Mouse (Mus musculus): Measurements from ENCODE around the gene Atl1.
A peak's percentile ranks its signal among the peaks of the same experiment; 100 is the strongest.

Gene Atl1

DNA sequence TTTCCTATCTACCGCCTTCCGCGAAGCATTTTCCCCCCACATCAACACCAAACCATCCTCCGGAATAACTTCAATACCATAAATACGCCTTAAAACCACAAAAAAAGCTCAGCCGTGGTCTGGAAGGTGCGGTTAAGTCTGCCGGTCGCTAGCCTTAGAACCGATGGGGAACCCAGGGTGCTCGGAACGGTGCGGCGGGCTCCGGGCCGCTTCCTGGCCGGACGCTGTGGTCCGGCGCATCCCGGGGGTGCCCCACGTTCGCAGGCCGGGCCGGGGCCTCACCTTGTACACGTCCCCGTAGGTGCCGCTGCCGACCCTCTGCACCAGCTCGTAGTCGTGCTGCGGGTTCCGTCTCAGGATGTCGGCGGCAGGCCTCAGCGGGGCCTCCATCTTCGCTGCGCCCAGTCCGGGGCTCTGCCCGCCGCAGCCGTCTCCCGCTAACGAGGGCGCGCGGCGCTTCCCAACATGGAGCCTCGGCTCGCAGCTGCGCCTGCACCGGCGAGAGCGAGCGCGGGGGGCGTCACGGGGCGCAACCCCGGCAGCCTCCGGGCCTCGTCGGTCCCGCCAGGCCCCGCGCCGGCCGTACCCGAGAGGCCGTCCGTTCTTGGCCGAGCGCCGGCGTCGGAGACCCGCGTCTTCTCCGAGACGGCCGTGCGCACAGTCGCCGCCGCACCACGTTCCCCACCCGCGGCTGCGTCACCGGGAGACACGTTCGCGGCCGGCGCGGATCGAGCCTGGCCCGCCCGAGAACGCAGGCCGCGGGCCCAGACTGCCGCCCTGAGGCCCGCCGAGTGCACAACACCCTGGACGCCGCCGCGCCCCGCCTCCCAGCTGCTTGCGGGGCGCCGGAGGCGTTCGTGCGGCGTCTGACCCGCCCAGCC, at the start of gene Atl1, which contains the start of gene Map4k5:
TSS of gene Atl1 (plus strand) at position 244 of the 881 bp plus-strand sequence.
TSS of gene Map4k5 (minus strand) at position 830 of the 881 bp plus-strand sequence.
- peak; percentile 89 to 91 for DNase-seq (ENCODE audit: low spot score in 2 of 2)

DNA sequence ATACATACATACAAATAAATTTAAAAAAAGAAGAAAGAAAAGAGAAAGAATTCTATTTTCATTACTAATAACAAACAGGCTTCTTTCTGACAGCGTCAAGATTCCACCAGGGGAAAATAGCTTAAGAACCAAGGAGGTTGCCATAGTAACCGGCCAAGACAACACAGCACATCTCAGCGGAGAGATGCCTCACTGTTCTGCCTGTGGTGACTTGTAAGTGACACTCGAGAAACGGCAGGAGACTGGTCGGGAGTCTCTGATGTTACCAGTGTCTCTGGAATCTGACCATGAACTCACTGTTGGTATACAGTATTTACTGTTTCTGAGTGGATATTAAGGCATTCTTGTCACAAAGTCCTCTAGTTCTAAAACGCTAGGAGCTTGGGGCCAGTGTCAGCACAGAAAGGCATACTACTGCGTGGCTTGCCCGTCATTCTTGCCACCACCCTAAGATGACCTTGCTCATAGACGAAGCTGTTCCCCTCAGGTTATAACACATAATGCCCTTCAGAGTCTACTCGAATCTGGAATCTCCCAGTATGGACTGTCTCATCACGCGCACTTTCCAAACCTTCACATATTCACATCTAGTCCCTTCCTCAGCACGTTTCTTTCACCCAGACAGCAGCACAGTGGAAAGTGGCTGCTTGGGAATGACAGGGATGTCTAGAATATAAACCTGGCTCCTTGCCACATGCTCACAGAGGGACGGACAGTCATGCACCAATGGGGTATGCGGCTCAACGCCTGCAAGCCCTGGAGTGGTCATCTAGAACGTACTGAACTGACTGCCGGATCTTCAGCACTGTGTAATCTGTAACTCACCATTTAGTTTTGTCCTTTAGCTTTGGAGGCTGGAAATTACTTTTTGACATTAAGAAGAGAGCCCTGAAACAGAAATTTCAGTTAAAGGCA, 48.6 kb upstream of the Atl1 start:
- DNase-seq (ENCODE audit: low spot score in 2 of 2): no peak

DNA sequence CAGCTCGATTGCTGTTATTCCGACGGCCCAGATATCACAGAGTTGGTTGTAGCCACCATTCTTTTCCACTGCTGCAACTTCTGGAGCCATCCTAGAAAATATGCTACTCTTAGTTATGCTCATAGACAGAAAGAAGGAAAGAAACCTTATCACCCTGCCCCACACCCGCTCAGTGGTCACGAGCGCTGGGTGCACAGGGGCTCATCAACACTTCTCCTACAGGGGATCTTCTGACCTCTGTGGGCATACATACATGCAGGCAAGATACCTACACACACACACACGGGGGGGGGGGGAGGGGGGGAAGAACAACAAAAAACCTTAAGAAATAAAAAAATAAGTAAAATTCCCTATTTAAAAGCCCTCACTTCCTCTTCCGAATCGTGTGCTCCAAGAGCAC, 46.7 kb upstream of the Atl1 start:
- no peak for DNase-seq (ENCODE audit: low spot score in 2 of 2)

DNA sequence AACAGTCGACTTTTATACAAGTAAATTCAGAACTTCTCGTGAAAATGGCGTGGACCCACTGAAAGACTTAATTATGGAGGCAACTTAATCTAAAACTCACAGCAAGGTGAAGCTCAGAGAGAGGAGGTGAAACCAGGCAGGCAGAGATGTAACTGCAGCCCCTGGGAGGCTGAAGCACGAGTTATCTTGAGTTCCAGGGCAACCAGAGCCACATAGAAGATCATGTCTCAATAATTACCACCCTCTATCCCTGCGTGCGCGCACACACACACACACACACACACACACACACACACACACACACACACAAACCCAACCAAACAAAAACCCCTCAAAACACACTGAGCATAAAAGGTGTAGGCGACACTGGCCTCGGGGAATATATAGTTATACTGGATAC, 45.9 kb upstream of the Atl1 start:
- no peak for DNase-seq (ENCODE audit: low spot score in 2 of 2)

DNA sequence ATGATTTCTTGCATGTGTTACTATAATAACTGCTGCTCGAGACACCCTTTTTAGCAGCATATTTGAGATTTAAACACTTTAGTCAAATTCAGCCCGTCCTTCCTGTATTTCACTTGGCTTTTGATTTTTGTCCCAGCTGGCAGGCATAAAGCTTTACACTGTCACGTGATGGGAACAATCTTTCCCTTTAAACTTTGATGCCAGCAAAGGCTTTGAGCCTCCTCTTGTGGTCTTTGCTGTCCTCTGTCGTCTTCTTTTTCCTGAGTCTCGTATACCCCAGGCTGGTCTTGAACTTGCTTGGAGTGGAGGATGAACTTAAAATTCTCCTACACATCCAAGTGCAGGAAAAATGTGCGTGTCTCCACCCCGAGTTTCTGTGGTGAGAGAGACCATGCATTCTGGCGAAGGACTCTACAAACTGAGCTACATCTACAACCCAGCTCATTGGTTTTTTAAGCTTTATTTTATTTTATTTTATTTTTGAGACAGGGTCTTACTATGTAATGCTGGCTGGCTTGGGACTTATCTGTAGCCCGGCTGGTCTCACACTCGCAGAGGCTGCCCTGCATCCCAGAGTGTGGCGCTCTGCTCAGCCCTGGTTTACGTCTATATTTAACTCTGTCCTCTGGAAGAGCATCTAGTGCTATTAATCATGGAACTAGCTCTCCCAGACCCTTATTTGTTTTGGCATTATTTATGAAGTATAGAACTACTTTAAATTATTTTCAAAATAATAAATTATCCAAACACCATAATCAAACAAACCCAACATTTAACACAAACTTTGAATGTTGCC, 44.1 kb upstream of the Atl1 start:
- DNase-seq (ENCODE audit: low spot score in 2 of 2): no peak

DNA sequence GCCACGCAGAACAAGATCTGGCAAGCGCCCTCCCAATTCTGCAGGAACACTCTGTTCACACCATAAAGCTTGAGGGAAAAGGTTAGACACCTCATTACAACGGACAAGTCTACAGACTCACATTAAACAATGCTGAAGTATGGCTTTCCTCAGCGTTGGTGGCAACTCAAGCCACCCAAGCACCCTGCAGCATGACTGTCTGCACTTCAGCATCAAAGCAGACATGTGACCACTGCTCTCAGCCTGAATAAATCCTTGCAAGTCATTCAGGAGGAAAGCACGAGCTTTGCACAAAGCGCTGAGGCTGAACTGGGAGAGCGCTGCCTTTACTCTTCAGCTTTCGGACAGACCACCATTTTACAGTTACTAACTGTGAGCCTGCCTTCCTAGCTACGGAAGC, 40.1 kb upstream of the Atl1 start:
- no peak for DNase-seq (ENCODE audit: low spot score in 2 of 2)

DNA sequence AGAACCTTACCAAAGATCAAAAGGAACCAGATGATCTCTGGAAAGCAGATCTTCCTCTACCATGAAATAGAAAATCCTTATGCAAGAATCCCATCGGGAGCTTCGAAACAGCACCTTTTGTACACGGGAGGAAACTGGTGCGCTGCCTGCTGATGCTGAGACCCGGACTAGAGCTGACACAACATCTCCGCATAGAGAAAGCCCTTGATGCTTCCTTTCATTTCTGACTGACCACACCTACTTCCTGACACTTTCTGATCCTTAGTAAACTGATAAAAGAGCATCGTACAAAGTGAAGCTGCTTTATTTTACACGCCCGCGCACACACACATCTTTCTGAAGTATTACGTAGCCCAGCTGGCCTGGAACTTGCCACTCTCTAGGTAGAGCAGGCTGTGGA, 39.0 kb upstream of the Atl1 start:
- DNase-seq (ENCODE audit: low spot score in 2 of 2): no peak

DNA sequence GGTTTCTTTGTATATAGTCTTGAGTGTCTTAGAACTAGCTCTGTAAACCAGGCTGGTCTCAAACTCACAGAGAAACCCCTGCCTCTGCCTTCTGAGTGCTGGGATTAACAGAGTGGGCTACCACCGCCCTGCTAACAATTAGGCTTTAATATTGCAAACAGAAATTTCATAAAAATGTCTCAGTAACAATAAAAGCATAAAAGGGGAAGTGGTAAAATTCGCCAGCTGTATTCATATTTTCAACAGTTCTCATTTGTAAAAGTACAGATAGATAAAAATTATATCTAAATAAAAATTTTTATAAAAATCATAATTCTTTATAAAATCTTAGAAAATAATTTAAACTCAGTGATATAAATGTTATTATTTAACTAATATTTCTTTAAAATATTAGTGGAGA, 38.5 kb upstream of the Atl1 start:
- no peak for DNase-seq (ENCODE audit: low spot score in 2 of 2)

GRCm38 (mm10) chr12:69855641-69856300, 36.6 kb upstream of the Atl1 start:
- no peak for DNase-seq (ENCODE audit: low spot score in 2 of 2)

DNA sequence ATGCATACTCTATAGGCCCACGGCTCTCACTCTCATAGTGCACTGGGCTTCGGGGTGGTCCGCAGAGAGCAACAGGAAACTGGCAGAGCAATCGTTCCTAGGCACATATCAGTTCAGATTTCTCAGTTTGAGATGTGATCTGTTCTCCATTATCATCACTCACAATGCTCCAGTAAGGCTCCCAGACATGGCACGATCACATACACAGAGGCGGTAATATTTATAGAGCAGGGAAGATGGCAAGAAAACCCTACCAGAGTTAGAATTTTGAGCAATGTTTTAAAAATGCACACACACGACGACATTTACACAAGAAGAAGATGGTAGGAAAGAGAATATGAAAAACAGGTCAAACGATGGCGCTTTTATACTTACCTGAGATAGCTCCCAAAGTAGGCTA, 36.0 kb upstream of the Atl1 start:
- DNase-seq (ENCODE audit: low spot score in 2 of 2): no peak

DNA sequence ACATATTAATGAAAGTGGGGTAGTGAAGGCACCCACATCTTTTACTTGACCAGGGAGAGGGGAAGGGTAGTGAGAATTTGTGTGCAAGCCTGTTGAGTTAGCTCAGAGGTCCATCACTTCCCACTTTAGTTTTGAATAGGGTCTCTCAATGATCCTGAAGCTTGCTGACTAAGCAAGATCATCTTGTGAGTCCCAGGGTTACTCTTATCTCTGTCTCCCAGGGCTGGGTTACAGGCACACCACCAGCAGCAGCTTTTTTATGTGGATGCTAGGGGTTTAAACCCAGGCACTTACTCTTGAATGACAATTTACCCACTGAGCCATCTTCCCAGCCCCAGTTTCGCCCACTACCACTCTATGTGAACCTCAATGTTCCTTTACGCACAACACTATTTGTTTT, 34.8 kb upstream of the Atl1 start:
- no peak for DNase-seq (ENCODE audit: low spot score in 2 of 2)

- DNase-seq (ENCODE audit: low spot score in 2 of 2): no peak
Measured at GRCm38 (mm10) chr12:69858847-69859246, 33.6 kb upstream of the Atl1 start.

DNA sequence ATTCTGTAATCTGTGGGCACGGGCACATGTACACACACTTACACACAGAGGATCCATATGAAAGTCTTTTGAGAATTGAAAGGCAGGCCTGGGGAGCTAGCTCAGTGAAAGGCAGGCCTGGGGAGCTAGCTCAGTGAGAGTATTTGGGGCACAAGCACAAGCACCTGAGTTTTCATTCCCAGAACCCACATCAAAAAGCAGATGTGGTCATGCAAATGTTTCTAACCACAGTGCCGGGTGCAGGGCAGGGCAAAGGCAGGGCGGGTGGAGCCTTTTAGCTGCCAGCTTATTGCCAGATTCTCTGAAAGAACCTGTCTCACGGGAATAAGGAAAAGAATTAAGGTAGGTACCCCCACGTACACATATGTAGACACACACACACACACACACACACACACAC, 28.9 kb upstream of the Atl1 start:
- DNase-seq (ENCODE audit: low spot score in 2 of 2): peak in 1 of 2 experiments; percentile 47

GRCm38 (mm10) chr12:69864164-69864692, 28.2 kb upstream of the Atl1 start:
- no peak for DNase-seq (ENCODE audit: low spot score in 2 of 2)

DNA sequence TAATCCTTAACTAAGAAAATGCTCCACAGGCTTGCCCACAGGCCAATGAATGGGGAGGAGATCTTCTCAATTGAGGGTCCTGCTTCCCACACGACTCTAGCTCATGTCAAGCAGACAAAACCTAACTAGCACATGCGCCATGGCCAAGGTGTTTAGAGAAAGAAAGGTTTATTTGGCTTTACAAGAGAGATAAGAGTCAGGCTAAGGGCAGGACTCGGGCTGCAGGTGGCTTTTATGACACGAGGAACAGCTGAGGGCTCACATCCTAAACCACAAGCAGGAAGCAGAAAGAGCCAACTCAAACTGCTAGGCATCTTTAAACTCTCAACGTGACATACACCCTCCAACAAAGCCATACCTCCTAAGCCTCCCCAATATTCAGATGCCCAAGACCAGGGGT, 25.1 kb upstream of the Atl1 start:
- DNase-seq (ENCODE audit: low spot score in 2 of 2): no peak

GRCm38 (mm10) chr12:69871632-69872031, 20.8 kb upstream of the Atl1 start:
- DNase-seq (ENCODE audit: low spot score in 2 of 2): no peak

- no peak for DNase-seq (ENCODE audit: low spot score in 2 of 2)
Measured at GRCm38 (mm10) chr12:69877842-69878363, 14.5 kb upstream of the Atl1 start.

- DNase-seq (ENCODE audit: low spot score in 2 of 2): no peak
Measured at GRCm38 (mm10) chr12:69879172-69879665, 13.2 kb upstream of the Atl1 start.

DNA sequence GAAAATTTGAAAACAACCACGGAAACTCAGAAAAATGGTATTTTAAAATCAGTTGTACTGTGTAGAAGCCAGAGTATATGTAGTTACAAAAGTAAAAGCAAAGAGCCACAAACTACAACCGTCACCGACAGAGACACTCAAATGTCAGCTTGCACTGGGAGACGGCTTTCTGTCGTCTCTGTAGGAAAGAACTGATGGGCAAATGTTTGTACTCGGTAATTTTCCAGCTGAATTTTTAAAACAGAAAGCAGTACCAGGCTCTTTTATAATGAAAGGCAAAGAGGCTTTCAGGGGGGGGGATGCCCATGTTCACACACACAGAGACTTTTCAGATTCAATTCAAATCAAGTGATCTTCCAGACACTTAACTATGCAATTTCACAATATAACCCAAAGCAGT, 12.7 kb upstream of the Atl1 start:
- no peak for DNase-seq (ENCODE audit: low spot score in 2 of 2)

DNA sequence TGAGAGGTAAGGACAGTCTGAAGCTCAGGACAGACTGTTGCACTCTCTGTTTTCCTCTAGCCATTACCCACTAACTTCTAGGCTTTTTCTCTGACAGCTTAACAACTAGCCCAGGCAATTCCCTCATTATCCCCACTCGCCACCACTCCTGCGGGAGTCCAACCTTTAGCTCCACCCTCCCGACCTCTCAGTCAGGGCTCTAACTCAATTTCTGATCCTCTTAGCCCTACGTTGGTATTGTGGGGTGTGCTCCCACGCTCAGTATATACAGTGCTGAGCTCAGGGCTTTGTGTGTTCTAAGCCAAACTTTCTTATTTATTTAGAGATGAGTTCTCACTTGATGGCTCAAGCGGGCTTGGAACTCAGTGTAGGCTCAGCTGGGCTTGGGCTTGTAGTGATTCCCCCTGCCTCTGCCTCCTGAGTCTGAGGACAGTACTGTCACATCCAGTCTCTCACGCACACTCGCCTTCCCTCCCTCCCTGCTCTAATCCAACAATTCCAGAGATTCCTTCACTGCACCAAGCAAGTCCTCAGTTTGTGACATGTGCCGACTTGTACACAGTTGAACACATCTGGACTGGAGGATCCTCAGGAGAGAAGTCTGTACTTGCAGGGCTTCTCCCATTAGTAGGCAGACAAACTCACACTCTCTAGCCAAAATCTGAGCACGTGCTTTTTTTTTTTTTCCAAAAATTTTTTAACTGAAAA, 11.1 kb upstream of the Atl1 start:
- DNase-seq (ENCODE audit: low spot score in 2 of 2): no peak
